ENCODE assay signal across 23 mouse cellular contexts in the genomic region with DNA sequence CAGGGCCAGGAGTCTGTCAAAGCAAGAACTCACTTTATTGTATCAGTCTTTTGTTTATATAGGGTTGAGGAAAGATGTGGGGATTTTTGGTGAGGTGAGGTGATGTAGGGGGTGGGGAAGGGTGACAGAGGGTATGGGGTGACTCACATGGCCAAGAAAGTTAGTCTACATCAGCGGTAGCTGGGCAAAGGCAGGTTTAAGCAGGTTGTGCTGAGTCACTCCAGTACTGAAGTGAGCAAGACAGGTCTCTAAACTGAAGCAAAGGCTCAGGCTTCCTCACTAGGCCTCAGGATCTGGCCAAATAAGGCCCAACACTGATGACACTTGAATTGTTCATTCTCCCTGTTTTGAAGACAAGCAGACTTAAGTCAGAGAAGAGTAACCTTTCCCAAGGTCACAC.
DNase-seq lines count a peak whose midpoint lies in the region; ATAC-seq and TF ChIP-seq lines count a peak whose summit lies in the region.
"Had no signal": no experiment of that assay in that cellular context is flagged by ENCODE, and none has a peak within 500 bp of the region (broad histone marks: within the 10 kb centered on the region; RNA-seq: fewer than 3 reads in every experiment).

No protein-coding gene starts in this region.

- H3K27ac ChIP-seq in CH12.LX (ENCODE audit: insufficient read depth, low read depth), result peak overlapping the region; percentile 38
- H3K27ac ChIP-seq: embryonic facial prominence, embryonic 10.5 days; forebrain, embryonic 10.5 days; gastrocnemius, adult 2 months; heart, embryonic 13.5 days; hindbrain, embryonic 15.5 days had no signal

- no peak for ATAC-seq in erythroblast, adult 5-6 weeks (replicated peaks; ENCODE audit: low FRiP score, poor library complexity, severe bottlenecking)
- ATAC-seq: activated CD4-positive, CD25-positive, alpha-beta regulatory T cell, adult 4 months; CD4-positive, CD25-positive, alpha-beta regulatory T cell, adult 4 months; forebrain, embryonic 14.5 days had no signal

- H3K4me1 ChIP-seq in CH12.LX (ENCODE audit: control insufficient read depth in 1 of 2, insufficient read depth in 2 of 2), result peaks cover 8 to 12% of the 10 kb centered on the region in 2 experiments
- H3K4me1 ChIP-seq: heart, embryonic 13.5 days; hindbrain, embryonic 15.5 days had no signal

- H3K4me2 ChIP-seq in CH12.LX (ENCODE audit: insufficient read depth, low read depth, poor library complexity, severe bottlenecking), result no peak overlapping the region
- H3K4me2 ChIP-seq: heart, embryonic 13.5 days; hindbrain, embryonic 15.5 days had no signal

- peak; percentile 44 for DNase-seq in urinary bladder, postnatal 14 days (ENCODE audit: low spot score)
- no peak for DNase-seq in urinary bladder, postnatal 25 days (ENCODE audit: low spot score)
- DNase-seq in CH12.LX (ENCODE audit: extremely low read depth), result peak; percentile 66
- peak; percentile 44 for DNase-seq in R1 (ENCODE audit: low read depth, low spot score)
- no peak for DNase-seq in heart, adult 8-10 months (ENCODE audit: low spot score)
- DNase-seq in thymus, postnatal 25 days, result no peak
- DNase-seq: adrenal gland, postnatal 14 days; B cell, adult 2 months; cerebellum, adult 18-20 months; cerebellum, adult 9-11 months; cerebellum, postnatal 36 days; gastrocnemius, adult 2 months; gastrocnemius, postnatal 25 days; heart, postnatal 36 days had no signal

- in situ Hi-C loops in CH12.LX (cut with MboI; ENCODE audit: low pct_ligation_motif_present, low pct_unique_long_range_greater_than_20kb, low sequenced_read_pairs), result loop anchor here (25.0 kb wide), 1 partner anchor 470 kb away; no protein-coding TSS in a partner anchor

- no peak for TF ChIP-seq EP300 in CH12.LX (IDR thresholded peaks at IDR 0.05; ENCODE audit: low read length)

- no peaks in the 10 kb centered on the region for H3K36me3 ChIP-seq in CH12.LX (replicated peaks in 1 of 2; ENCODE audit: control insufficient read depth in 1 of 2, insufficient read depth in 1 of 2, low read length in 1 of 2)

- H3K79me2 ChIP-seq in CH12.LX (replicated peaks; ENCODE audit: control insufficient read depth, extremely low read depth, insufficient read depth, poor library complexity, severe bottlenecking), result no peaks in the 10 kb centered on the region

- no peak for TF ChIP-seq CTCF in CH12.LX (conservative IDR thresholded peaks at IDR 0.05 in 1 of 2, IDR thresholded peaks at IDR 0.05 in 1 of 2; ENCODE audit: low read depth in 2 of 2, low read length in 2 of 2)

- H3K9me3 ChIP-seq in CH12.LX (replicated peaks; ENCODE audit: low read length), result peaks cover 4% of the 10 kb centered on the region
- H3K9me3 ChIP-seq: embryonic facial prominence, embryonic 10.5 days; forebrain, embryonic 10.5 days; heart, embryonic 13.5 days; hindbrain, embryonic 15.5 days had no signal

- no peak overlapping the region for H3K4me3 ChIP-seq in CH12.LX (replicated peaks in 1 of 3; ENCODE audit: low read depth in 2 of 3, low read length in 2 of 3, poor library complexity in 1 of 3)
- H3K4me3 ChIP-seq: embryonic facial prominence, embryonic 10.5 days; erythroblast, embryonic 14.5 days; forebrain, embryonic 10.5 days; gastrocnemius, adult 2 months; heart, embryonic 13.5 days; hindbrain, embryonic 15.5 days had no signal

- H3K27me3 ChIP-seq in CH12.LX (replicated peaks), result no peaks in the 10 kb centered on the region
- H3K27me3 ChIP-seq: heart, embryonic 13.5 days; hindbrain, embryonic 15.5 days had no signal

- no peak for TF ChIP-seq POLR2A in CH12.LX (IDR thresholded peaks at IDR 0.05; ENCODE audit: low read depth, low read length)

- H3K9ac ChIP-seq in CH12.LX (ENCODE audit: insufficient read depth, low read depth), result no peak overlapping the region; the same call in 1 of the 2 replicates
- H3K9ac ChIP-seq: heart, embryonic 13.5 days; hindbrain, embryonic 15.5 days had no signal

- no peak for TF ChIP-seq RAD21 in CH12.LX (IDR thresholded peaks at IDR 0.05; ENCODE audit: low read depth, low read length)

- dilution Hi-C loops in CH12.LX (cut with MboI; ENCODE audit: extremely low pct_ligation_motif_present, extremely low pct_unique_long_range_greater_than_20kb, low sequenced_read_pairs), result no loop called here

TF ChIP-seq in CH12.LX, 34 proteins besides CTCF, POLR2A, EP300 and RAD21:
- TF ChIP-seq IRF4 (IDR thresholded peaks at IDR 0.05; ENCODE audit: low read depth, low read length) (peak; percentile 87), ETS1 (conservative IDR thresholded peaks at IDR 0.05; ENCODE audit: low read depth, low read length) (peak; percentile 56; the same call in 1 of the 2 replicates), USF2 (conservative IDR thresholded peaks at IDR 0.05; ENCODE audit: low read depth, low read length) (no peak), MAFK (IDR thresholded peaks at IDR 0.05; ENCODE audit: insufficient replicate concordance, low read length) (peak; percentile 91), JUN (IDR thresholded peaks at IDR 0.05; ENCODE audit: insufficient read depth, low read depth, low read length) (peak; percentile 90), ELF1 (IDR thresholded peaks at IDR 0.05; ENCODE audit: low read depth, low read length) (0 out of 2 replicates have a peak, but pooled peaks have one; percentile 25), MXI1 (IDR thresholded peaks at IDR 0.05; ENCODE audit: low read depth, low read length) (no peak), JUND (conservative IDR thresholded peaks at IDR 0.05; ENCODE audit: low read depth, low read length) (peak; percentile 68; the same call in 1 of the 2 replicates), MEF2A (IDR thresholded peaks at IDR 0.05; ENCODE audit: borderline replicate concordance, low read depth, low read length) (peak; percentile 94), ZC3H11A (IDR thresholded peaks at IDR 0.05; ENCODE audit: low read depth, low read length) (0 out of 2 replicates have a peak, but pooled peaks have one; percentile 11), CHD2 (IDR thresholded peaks at IDR 0.05; ENCODE audit: low read length) (no peak; the same call in 1 of the 2 replicates)
TF ChIP-seq in CH12.LX: peak in this region for 8.

Comparison
In these comparisons a context has a peak if more than half of its experiments do, and no peak if none do; other contexts are left out.
1. DNase-seq: peak in urinary bladder, postnatal 14 days (single experiment), CH12.LX (single experiment) and R1 (single experiment); none in urinary bladder, postnatal 25 days (single experiment), heart, adult 8-10 months (single experiment) and thymus, postnatal 25 days (single experiment).